Mouse (Mus musculus) olfactory bulb, adult 2 months (tissue): Measurements from ENCODE around the gene Syk. TPM values are rescaled to one million over a fixed set of nuclear protein-coding genes. Genes with fewer than 3 reads are reported as not detected.

ENCODE experiments used
- H3K27ac ChIP-seq: fragments of 200-500 bp; 2 replicates; pipeline ENCODE4 v1.5.1; 2012; ENCODE audit warnings: low read depth, low read length; ENCODE audit not compliant: insufficient read depth
- H3K4me1 ChIP-seq: fragments of 200-500 bp; 2 replicates; pipeline ENCODE4 v1.6.1; 2012; ENCODE audit warnings: low read length; ENCODE audit not compliant: control insufficient read depth, insufficient read depth
- H3K4me3 ChIP-seq: fragments of 200-500 bp; 2 replicates; pipeline ENCODE4 v1.5.1; 2012; ENCODE audit warnings: mild to moderate bottlenecking, low read depth, low read length, moderate library complexity; ENCODE audit not compliant: insufficient read depth
- CTCF ChIP-seq: fragments of 200-500 bp; IDR thresholded peaks from 2 replicates; pipeline ENCODE4 v1.5.1; 2012; ENCODE audit warnings: low read depth, mild to moderate bottlenecking, low read length, moderate library complexity; ENCODE audit not compliant: insufficient read depth
- POLR2A ChIP-seq: fragments of 200-500 bp; IDR thresholded peaks from 2 replicates; pipeline ENCODE4 v1.6.1; 2012; ENCODE audit warnings: mild to moderate bottlenecking, low read depth, low read length, moderate library complexity; ENCODE audit not compliant: insufficient read depth
- WGBS: fragments of 180-500 bp; shearing (Covaris S2); methylation state at CpG from one replicate; pipeline ENCODE4 v1.1.7; 2018; 5-methylcytosine and 5-hydroxymethylcytosine counted together
- polyA plus RNA-seq: library from polyadenylated mRNA; stranded (reverse); fragments of >200 nt; gene quantifications from 2 replicates; pipeline ENCODE4 v1.2.4, GENCODE M21; 2012; ENCODE audit warnings: low replicate concordance; ENCODE audit not compliant: missing spikeins, insufficient read depth, insufficient read length

The Syk gene
- polyA plus RNA-seq, 1 experiment: not detected

DNA sequence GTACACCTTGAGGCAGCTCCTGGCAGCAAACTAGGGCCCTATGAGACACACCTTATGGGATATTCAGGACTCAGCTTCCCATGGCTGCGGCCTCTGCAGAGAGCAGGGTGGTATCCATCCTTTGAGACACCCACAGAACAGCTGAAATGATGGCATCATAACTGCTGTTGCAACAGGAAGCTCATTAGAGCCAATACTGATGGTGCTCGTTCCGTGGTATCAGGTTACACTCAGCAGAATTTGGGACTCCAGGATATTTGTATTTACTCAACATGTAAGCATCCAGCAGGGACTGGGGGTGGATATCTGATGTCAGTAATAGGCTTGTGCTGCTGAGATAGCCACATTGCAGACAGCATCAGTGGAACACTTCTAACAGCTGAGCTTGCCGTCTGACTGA lies 90.3 kb downstream of the Syk start:
- H3K4me1 ChIP-seq: 0 out of 2 replicates have a peak, but pooled peaks cover 3% of the 10 kb centered on the region
- H3K4me3 ChIP-seq: no peak overlapping the region
- 77% methylated on average over 4 of the region's 4 CpGs for WGBS

GRCm38 (mm10) chr13:52673856-52674255 lies 90.9 kb downstream of the Syk start:
- TF ChIP-seq CTCF (no peak), POLR2A (no peak)
- WGBS: 70% methylated on average over 4 of the region's 4 CpGs
- Histone ChIP-seq H3K27ac (no peak overlapping the region), H3K4me1 (0 out of 2 replicates have a peak, but pooled peaks cover 3% of the 10 kb centered on the region), H3K4me3 (no peak overlapping the region)

More for the DNA sequence above, 90.3 kb downstream of the Syk start:
- TF ChIP-seq POLR2A (no peak), CTCF (no peak)
- H3K27ac ChIP-seq: no peak overlapping the region

DNA sequence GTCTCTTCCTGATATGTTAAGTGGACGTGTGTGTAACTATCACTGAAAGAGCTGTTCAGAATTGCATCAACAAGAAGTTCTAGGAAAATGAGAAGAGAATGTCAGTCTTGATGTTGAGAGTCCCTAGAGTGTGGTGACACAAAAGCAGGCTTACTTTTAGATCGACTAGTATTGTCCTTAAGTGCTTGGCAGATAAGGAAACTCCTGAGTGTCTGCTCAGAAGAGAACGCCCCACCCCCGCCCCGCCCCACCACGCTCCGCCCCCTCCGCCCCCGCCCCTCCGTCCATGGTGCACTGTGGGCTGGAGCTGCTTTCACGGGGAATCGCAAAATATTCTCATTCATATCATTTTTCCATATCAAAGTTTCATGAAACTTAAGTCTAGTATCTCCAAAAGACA lies 91.9 kb downstream of the Syk start:
- TF ChIP-seq POLR2A (no peak), CTCF (no peak)
- WGBS: 56% methylated on average over 12 of the region's 12 CpGs
- Histone ChIP-seq H3K27ac (no peak overlapping the region), H3K4me3 (no peak overlapping the region), H3K4me1 (peaks cover 8% of the 10 kb centered on the region)

GRCm38 (mm10) chr13:52675526-52676294 lies 92.7 kb downstream of the Syk start:
- H3K27ac ChIP-seq: no peak overlapping the region
- H3K4me1 ChIP-seq: peaks cover 9% of the 10 kb centered on the region
- no peak for TF ChIP-seq CTCF
- TF ChIP-seq POLR2A: no peak
- WGBS: 91% methylated on average over 8 of the region's 8 CpGs
- H3K4me3 ChIP-seq: no peak overlapping the region

GRCm38 (mm10) chr13:52676671-52677445 lies 93.9 kb downstream of the Syk start:
- 67% methylated on average over 5 of the region's 5 CpGs for WGBS
- H3K27ac ChIP-seq: no peak overlapping the region
- peaks cover 9% of the 10 kb centered on the region for H3K4me1 ChIP-seq
- no peak overlapping the region for H3K4me3 ChIP-seq
- TF ChIP-seq POLR2A (no peak), CTCF (no peak)

DNA sequence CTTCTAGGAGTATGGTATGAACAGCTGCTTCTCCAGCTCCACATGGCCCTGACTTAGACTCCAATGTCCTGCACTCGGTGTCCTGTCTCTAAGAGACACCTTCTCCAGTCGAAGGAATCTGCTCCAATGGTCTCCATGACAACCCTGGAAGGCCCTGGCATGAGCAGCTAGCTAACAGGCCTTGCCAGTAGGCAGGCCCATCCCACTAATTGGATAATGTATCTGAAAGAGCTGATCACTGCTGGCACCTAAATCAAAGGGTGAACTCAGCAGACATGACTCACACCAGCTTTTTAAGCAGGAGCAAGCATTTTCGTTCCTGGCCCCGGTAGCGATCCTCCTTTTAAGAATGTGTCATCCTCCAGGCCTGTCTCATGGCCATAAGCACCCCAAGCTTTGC lies 96.9 kb downstream of the Syk start:
- WGBS: 11% methylated on average over 5 of the region's 5 CpGs
- TF ChIP-seq POLR2A: no peak
- no peak for TF ChIP-seq CTCF
- peaks cover 9% of the 10 kb centered on the region for H3K4me1 ChIP-seq
- peak overlapping the region; percentile 80 for H3K27ac ChIP-seq
- no peak overlapping the region for H3K4me3 ChIP-seq

DNA sequence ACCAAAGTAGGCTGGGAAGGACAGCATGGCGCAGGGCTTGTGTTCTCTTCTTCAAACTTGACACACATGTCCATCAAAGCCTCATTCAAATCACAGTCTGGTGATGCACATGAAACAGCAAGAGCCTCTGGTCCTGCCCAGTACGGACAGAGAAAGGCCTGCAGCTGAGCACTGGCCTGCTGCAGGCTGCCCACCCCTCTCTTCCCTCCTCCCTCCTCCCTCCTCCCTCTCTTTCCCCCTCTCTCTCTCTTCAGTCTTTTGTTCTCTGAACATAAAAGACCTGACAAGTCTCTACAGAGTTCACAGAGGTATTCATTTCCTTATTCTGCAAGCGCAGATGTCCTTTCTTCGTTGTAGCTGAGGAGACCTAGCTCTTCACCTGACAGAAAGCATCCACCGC lies 99.1 kb downstream of the Syk start:
- TF ChIP-seq CTCF: no peak
- no peak for TF ChIP-seq POLR2A
- Histone ChIP-seq H3K27ac (no peak overlapping the region), H3K4me3 (no peak overlapping the region), H3K4me1 (peaks cover 6% of the 10 kb centered on the region)
- WGBS: 78% methylated on average over 5 of the region's 5 CpGs

- Histone ChIP-seq H3K4me3 (no peak overlapping the region), H3K4me1 (no peaks in the 10 kb centered on the region), H3K27ac (no peak overlapping the region)
- TF ChIP-seq CTCF (no peak), POLR2A (no peak)
- WGBS: 94% methylated on average over 13 of the region's 13 CpGs
These were observed 107.5 kb downstream of the Syk start for GRCm38 (mm10) chr13:52690425-52690824.

DNA sequence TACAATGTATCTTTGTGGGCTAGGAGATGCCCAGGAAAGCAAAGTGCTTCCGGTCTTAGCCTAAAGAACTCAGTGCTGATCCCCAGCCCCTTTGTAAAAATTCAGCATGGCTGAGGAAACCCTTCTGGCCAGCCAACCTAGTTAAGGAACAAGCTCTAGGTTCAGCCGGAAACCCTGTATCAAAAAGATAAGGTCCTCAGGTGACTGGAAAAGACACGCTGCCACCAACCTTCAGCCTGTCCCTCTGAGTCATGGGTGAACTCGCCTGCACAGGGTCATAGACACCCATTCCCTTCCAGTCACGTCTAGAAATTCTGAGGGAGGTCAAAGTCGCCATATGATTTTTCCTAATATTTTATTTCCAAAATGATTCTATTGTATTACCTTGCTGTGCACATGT lies 109.3 kb downstream of the Syk start:
- WGBS: 90% methylated on average over 6 of the region's 6 CpGs

More for the DNA sequence above, 109.3 kb downstream of the Syk start:
- H3K4me3 ChIP-seq: no peak overlapping the region
- no peak overlapping the region for H3K27ac ChIP-seq
- no peaks in the 10 kb centered on the region for H3K4me1 ChIP-seq
- TF ChIP-seq POLR2A (no peak), CTCF (no peak)
